Mouse (Mus musculus) neutrophil, adult 5-6 weeks (primary cell): Measurements from ENCODE around the gene Bach1. TPM values are rescaled to one million over a fixed set of nuclear protein-coding genes. Genes with fewer than 3 reads are reported as not detected.

Experiments
- ATAC-seq: fragments of 151-379, 151-347 bp; 2 replicates; pipeline ENCODE4 v1.8.0; 2017; ENCODE audit warnings: mild to moderate bottlenecking, moderate TSS enrichment; ENCODE audit not compliant: insufficient number of reproducible peaks, poor library complexity, low FRiP score, severe bottlenecking; ENCODE audit errors: extremely low read depth
- total RNA-seq: library from RNA; stranded (forward); fragments of 200-1000 nt; gene quantifications from 2 replicates; pipeline ENCODE4 v1.2.3, GENCODE M21; 2017

The Bach1 gene
- 94.8 and 113 TPM in 2 replicates for total RNA-seq

GRCm38 (mm10) chr16:87698692-87699305 lies at the start of gene Bach1:
Gene Bach1, plus strand, starts transcription at chr16:87698945.
- ATAC-seq: peak; percentile 89

DNA sequence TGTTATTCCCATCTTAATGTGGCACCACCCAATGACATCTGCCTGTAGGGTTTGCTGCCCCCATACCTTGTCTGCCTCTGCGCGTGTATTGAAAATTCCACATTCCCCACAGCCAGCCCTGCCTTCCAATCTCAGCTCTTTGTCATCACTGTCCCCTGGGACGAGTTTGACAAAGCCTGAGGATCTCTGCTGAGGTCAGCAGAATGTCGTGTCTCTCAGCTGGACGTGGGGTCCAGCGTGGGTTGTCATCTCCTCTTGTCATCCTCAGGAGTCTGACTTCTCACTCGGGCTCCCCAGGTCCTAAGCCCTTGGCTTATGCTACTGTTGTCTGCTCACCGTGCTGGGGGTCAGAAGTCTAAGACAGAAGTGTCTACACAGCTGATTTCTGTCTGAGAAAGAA lies 46.4 kb upstream of the Bach1 start:
- no peak for ATAC-seq

- ATAC-seq: no peak
Measured at GRCm38 (mm10) chr16:87652924-87653323, 45.8 kb upstream of the Bach1 start.

DNA sequence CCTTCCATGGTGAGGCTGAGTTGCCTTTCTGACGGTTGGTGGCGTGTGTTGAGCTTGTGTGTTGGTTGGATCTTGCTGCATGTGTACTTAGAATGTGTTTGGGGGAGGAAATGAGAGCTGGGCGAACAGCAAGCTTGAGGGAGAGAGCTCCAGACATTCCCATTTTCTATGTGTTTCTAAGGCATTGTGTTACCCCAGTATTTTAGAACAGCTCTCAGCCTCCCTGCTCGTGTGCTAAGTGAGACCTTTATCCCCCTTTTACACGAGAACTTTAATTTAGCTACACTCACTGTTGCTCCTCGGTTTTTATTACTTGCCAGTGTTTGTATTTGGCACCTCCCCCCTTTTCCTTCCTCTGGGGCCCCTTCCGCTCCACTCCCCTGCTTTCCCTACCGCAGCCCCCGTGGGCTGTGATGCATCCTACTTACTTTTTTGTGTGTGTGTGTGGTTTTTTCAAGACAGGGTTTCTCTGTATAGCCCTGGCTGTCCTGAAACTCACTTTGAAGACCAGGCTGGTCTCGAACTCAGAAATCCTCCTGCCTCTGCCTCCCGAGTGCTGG lies 44.6 kb upstream of the Bach1 start:
- no peak for ATAC-seq

DNA sequence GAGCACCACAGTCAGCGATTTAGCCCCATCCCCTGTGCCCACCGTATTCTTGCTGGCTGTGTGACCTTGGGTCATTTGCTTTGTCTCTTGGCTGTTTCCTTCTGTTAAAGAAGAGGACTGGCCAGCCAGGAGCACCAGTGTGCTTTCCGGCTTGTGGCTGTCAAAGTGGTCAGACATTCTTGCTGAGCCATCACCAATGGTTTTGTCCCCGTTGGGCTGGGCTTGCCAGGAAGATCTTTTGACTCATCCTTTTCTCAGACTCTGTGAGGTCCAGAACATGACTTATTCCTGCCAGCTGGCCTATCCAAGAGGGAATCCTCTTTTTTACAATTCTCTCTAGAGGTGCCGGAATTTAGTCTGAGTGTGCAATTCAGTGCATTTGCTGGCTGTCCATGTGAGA lies 43.7 kb upstream of the Bach1 start:
- no peak for ATAC-seq

DNA sequence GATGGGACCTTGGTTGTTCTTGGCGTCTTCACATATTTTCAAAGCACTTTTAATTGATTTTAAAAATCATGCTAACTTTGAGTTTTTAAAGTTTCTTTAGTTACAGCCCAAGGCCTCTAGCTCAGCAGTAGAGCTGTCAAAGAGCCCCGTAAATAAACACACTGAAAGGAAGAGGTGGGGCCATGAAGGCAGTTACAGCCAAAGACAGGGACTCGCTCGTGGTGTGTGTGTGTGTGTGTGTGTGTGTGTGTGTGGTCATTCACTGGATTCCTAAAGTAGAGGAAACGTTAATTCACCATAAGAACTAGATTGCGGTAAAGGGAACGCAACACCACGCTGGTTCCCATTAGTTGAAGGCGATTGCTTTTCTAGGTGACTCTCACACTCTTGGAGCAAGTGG lies 43.2 kb upstream of the Bach1 start:
- no peak for ATAC-seq

DNA sequence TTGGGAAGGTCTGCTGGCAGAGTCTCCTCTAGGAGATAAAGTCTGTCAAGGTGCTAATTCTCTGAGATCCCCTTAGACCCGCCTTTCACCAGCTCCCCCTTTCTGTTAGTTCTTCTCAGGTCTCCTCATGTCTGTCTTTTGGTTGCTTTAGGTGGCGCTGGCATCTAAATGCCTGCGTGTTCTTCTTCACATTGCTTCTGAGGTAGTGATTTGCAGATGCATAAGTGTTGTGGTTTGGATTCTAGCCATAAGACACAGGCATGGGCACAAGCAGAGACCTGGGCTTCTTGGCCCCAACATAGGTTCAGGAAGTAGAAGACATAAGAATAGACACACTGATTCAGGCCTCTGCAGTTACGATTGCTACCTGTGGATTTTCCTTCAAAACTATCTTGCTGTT lies 42.0 kb upstream of the Bach1 start:
- no peak for ATAC-seq

DNA sequence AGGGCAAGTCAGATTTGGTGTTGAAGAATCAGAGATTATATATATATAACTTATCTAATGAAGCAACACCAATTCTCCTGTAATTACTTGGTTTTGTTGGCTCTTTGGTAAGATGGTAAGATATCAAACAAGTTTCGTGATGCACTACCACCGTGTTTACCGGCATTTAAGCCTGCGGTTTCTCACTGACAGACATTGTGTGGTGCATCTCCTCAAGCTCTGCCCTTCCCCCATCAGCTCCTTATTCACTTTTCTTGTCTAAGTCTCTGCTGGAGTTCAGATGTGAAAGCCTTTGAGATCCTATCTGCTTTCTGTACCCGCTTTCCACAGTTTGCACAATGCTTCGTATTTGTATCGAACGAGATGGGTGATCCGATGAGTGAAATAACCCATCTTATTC lies 41.5 kb upstream of the Bach1 start:
- no peak for ATAC-seq

DNA sequence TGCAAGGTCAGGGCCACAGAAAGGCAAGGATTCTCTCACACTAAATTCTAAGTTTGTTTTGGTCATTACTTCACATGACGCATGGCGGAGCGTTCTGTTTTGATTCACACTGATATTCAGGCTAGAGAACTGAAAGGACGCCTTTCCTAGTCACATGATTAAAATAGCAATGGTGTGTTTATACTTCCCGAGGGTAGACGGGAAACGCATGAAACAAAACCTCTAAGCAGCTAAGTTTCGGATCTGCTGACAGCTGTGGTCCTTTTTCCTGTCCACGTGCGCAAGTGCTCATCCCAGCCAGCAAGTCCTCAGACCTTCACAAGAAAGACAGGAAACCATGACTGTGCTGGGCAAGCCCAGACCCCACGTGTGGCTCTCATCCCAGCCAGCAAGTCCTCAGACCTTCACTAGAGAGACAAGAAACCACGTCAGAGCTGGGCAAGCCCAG lies 37.7 kb upstream of the Bach1 start:
- no peak for ATAC-seq

DNA sequence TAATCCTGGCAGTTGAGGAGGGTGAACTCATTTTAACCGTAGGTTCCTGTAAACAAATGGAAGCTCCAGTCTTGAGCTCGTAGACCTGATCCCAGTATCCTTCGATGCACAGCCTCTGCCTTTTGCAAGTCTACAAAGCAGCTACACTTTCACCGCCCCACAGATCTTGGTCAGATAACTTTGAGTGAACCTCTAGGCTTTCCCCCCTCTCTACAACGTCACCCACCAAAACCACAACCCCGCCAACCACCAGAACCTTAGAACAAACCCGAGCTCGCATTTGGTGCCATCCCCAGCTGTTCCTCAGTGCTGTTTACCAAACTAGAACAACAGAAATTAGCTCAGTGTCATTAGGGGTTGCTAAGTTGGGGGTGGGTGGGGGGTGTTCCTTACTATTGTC lies 37.1 kb upstream of the Bach1 start:
- ATAC-seq: no peak

DNA sequence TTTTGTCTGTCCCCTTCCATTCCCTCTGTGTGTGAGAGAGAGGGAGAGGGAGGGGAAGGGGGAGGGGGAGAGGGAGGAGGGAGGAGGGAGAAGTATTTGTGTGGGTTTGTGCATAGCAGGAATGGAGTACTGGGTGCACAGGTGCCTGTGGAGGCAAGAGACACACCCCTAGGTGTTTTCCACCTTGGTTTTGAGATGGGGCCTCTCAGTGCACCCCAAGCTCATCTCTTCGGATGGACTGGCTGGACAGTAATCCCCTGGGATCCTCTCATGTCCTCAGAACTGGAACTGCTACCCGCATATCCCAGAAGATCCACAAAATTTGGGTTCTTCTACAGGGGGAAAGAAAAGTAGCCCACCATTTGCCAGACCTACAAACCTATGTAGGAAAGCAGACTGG lies 36.2 kb upstream of the Bach1 start:
- no peak for ATAC-seq

DNA sequence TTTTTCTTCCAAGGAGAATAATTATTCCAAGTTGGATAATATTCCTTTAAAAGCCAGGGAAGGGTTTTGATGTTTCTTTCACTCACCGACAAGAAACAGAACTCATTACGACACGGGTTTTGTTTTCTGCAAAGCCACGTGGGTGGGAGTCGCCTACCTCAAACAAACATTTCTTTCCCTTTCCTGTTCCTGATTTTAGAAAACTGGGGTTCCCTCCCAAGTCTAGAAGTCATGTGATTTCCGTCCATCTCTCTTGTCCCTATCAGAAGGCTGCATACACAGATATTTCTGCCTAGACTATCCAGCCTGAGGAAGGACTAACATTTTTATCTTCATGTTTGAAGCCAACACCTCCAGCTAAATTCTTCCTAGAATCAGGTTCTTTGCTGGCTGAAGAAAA lies 34.9 kb upstream of the Bach1 start:
- ATAC-seq: no peak

GRCm38 (mm10) chr16:87665246-87665645 lies 33.5 kb upstream of the Bach1 start:
- no peak for ATAC-seq

DNA sequence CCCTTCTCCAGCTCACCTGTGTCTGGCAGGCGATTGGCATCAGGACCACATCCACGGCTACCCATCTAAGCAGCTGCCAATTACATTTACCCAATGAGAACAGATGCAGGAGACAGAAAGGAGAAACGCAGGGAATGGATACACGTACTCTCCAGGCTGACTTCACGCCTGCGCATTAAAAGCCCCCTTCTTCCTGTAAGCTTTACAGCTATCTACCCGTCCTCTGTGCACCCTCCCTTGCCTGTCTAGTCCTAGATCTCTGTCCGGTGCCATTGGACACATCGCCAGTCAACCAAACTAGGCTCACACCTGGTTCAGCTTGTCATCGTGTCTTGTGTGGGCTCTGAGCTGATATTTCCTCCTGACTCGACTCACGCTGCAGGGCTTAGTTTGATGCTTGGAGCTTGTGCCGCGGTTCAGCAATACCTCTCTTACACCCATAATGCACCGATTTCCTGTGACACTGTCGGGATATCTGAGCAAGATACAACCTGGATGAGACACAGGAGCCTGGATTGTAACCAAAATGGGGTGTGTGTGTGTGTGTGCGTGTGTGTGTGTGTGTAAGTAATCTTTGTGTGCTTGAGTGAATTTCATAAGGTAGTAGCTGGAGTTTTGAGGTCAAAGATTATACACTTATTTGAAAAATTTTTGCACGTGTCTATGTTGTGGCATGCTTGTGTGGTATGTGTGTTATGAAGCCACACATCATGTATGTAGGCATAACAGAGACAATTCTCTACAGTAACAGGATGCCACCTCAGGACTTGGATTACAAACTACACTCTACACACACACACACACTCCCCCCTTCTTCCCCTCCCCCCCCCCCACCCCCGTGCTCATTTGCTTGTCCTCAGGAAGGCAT lies 32.8 kb upstream of the Bach1 start:
- no peak for ATAC-seq

DNA sequence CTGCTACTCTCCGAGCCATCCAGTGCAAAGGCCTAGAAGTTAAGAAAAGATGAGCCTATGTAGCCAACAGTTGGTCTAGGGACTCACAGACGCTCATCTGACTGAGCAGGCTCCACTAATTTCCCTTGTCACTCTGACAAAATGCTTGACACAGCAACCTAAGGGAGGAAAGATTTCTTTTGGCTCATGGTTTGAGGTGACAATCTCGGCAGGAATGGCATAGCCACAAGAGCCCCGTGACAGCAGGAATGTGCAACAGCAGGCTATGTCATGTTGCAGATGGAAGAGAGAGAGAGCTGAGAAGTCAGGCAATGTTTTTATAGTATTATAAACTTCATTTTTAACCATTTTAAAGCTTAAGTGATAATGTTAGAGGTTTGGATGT lies 32.1 kb upstream of the Bach1 start:
- ATAC-seq: no peak

DNA sequence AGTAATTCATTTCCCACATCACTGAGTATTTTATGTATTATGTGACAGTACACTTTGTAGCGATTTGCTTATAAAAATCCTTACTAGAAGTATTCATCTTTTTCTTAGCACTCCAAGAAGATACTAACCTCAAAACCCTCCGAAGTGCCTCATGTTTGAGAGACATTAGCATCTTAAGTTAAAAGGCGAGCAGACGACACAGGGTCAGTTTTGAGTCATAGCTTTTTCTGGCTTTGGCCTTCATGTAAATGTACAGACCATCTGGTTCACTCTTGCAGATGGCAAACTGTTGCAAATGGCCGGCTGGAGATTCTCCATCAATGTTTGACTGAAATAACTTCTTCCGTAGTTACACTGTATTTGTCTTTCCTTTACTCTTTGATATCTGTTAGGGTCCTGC lies 30.7 kb upstream of the Bach1 start:
- ATAC-seq: no peak

- no peak for ATAC-seq
Measured at GRCm38 (mm10) chr16:87670091-87670820, 28.5 kb upstream of the Bach1 start.

GRCm38 (mm10) chr16:87670821-87671165 lies 28.0 kb upstream of the Bach1 start:
- no peak for ATAC-seq

- ATAC-seq: no peak
Measured at GRCm38 (mm10) chr16:87671336-87671735, 27.4 kb upstream of the Bach1 start.

- no peak for ATAC-seq
Measured at GRCm38 (mm10) chr16:87673155-87673554, 25.6 kb upstream of the Bach1 start.
